Mouse (Mus musculus) ES-Bruce4 (cell line): ENCODE measurements around the gene Sfxn4.

Experiments used
- CTCF ChIP-seq: IDR thresholded peaks from one replicate; pipeline ENCODE4 v1.8.1; 2011; ENCODE audit warnings: low read depth, low read length
- EP300 ChIP-seq: IDR thresholded peaks from 2 replicates; pipeline ENCODE4 v1.6.1; 2011; ENCODE audit warnings: low read depth, low read length; ENCODE audit not compliant: insufficient read depth
- POLR2A ChIP-seq: IDR thresholded peaks from one replicate; pipeline ENCODE4 v1.8.1; 2011; ENCODE audit warnings: low read length; ENCODE audit not compliant: insufficient read depth

DNA sequence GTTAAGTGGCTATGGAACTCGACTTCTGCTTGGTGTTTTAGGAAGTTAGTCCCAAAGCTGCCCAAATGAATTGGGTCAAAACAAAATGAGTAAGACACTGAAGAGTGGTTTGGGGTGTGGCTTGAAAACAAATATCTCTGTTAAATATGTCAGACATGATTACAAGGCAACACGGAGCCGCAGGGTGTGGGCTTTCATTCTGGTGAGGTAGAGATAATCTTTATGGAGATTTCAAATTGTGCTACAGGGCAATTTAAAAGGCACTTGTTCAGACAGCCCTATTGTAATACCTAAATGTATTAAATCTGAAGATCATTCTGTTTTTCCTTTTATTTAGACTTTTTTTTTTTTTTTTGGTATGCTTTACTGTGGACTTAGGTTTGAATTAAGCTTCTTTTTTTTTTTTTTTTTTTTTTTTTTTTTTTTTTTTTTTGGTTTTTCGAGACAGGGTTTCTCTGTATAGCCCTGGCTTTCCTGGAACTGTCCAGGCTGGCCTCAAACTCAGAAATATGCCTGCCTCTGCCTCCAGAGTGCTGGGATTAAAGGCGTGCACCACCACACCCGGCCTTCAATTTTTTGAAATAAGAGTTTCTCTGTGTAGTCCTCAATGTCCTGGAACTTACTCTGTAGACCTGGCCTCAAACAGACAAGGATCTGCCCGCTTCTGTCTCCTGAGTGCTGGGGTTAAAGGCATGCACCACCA is 61.3 kb downstream of the Sfxn4 start:
- TF ChIP-seq POLR2A, result no peak
- no peak for TF ChIP-seq CTCF
- TF ChIP-seq EP300, result no peak
